Mouse (Mus musculus): ENCODE measurements around the gene Nat8. TPM values are rescaled to one million over a fixed set of nuclear protein-coding genes. Genes with fewer than 3 reads are reported as not detected.
"Not testable (repeated sequence)": the region's sequence is repeated elsewhere in the genome, so short reads cannot be mapped to it uniquely, and the experiment has no call there.

Nat8 gene
- polyA plus RNA-seq, 1 experiment from 2014 or later = not detected

- no peak for DNase-seq (ENCODE audit: extremely low spot score, low spot score)
- no peak overlapping the region for H3K27ac ChIP-seq
- H3K4me3 ChIP-seq = no peak overlapping the region
- 92% methylated on average over 7 of the region's 7 CpGs for WGBS
- peaks cover 27% of the 10 kb centered on the region for H3K4me1 ChIP-seq
- no peaks in the 10 kb centered on the region for H3K36me3 ChIP-seq (replicated peaks)
- no peaks in the 10 kb centered on the region for H3K9me3 ChIP-seq
- no peaks in the 10 kb centered on the region for H3K27me3 ChIP-seq (ENCODE audit: poor library complexity, severe bottlenecking)
Measured at GRCm38 (mm10) chr6:85851062-85851773, 19.3 kb upstream of the Nat8 start.

- no peak overlapping the region for H3K4me3 ChIP-seq
- WGBS = 31% methylated on average over 2 of the region's 2 CpGs
- no peaks in the 10 kb centered on the region for H3K36me3 ChIP-seq (replicated peaks)
- no peaks in the 10 kb centered on the region for H3K9me3 ChIP-seq
- H3K27me3 ChIP-seq (ENCODE audit: poor library complexity, severe bottlenecking) = no peaks in the 10 kb centered on the region
- H3K4me1 ChIP-seq = peaks cover 24% of the 10 kb centered on the region
- H3K27ac ChIP-seq = peak overlapping the region; percentile 12; the same call in 1 of the 2 replicates
- no peak for DNase-seq (ENCODE audit: extremely low spot score, low spot score)
Measured at GRCm38 (mm10) chr6:85849240-85849639, 17.4 kb upstream of the Nat8 start.

- no peaks in the 10 kb centered on the region for H3K27me3 ChIP-seq (ENCODE audit: poor library complexity, severe bottlenecking)
- 0 out of 2 replicates have a peak overlapping the region, but pooled peaks have one; percentile 3 for H3K27ac ChIP-seq
- H3K36me3 ChIP-seq (replicated peaks) = no peaks in the 10 kb centered on the region
- WGBS = 91% methylated on average over 4 of the region's 4 CpGs
- H3K4me1 ChIP-seq = peaks cover 24% of the 10 kb centered on the region
- no peak overlapping the region for H3K4me3 ChIP-seq
- DNase-seq (ENCODE audit: extremely low spot score, low spot score) = no peak
- H3K9me3 ChIP-seq = no peaks in the 10 kb centered on the region
Measured at GRCm38 (mm10) chr6:85848140-85848539, 16.3 kb upstream of the Nat8 start.

DNA sequence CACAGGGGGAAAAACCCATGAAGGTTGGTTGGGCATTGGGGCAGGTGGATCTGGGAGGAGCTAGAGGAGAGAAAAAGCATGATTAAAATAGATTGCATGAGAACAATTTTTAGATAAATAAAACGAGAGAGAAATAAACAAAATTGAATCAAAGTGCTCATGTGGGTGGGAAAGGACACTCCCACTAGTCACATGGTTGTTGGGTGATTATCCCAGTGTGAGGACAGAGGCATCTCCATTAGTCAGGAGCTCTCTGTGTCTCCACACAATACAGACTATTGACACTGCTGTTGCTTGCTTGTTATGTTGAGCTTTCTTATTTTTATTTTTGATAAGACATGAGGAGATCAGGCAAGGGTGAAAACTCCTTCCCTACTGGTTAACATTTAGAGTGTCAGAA, 15.0 kb upstream of the Nat8 start:
- Histone ChIP-seq H3K36me3 (replicated peaks) (no peaks in the 10 kb centered on the region), H3K27ac (no peak overlapping the region), H3K27me3 (ENCODE audit: poor library complexity, severe bottlenecking) (no peaks in the 10 kb centered on the region), H3K9me3 (no peaks in the 10 kb centered on the region), H3K4me1 (peaks cover 24% of the 10 kb centered on the region), H3K4me3 (no peak overlapping the region)
- WGBS = 61% methylated on average over 1 of the region's 1 CpGs
- DNase-seq (ENCODE audit: extremely low spot score, low spot score) = no peak

GRCm38 (mm10) chr6:85843677-85844458, 12.0 kb upstream of the Nat8 start:
- H3K27ac ChIP-seq; H3K36me3 ChIP-seq (replicated peaks): not testable (repeated sequence)
- 77% methylated on average over 25 of the region's 25 CpGs for WGBS

GRCm38 (mm10) chr6:85839982-85840381, 8.1 kb upstream of the Nat8 start:
- Histone ChIP-seq H3K9me3 (no peaks in the 10 kb centered on the region), H3K4me1 (peaks cover 24% of the 10 kb centered on the region), H3K27ac (no peak overlapping the region), H3K4me3 (no peak overlapping the region), H3K36me3 (replicated peaks) (no peaks in the 10 kb centered on the region), H3K27me3 (ENCODE audit: poor library complexity, severe bottlenecking) (no peaks in the 10 kb centered on the region)
- no peak for DNase-seq (ENCODE audit: extremely low spot score, low spot score)
- 43% methylated on average over 4 of the region's 4 CpGs for WGBS

More at GRCm38 (mm10) chr6:85843677-85844458, 12.0 kb upstream of the Nat8 start:
- DNase-seq (ENCODE audit: extremely low spot score, low spot score); H3K4me3 ChIP-seq; H3K27me3 ChIP-seq (ENCODE audit: poor library complexity, severe bottlenecking); H3K9me3 ChIP-seq: not testable (repeated sequence)
- peaks cover 18% of the 10 kb centered on the region for H3K4me1 ChIP-seq

DNA sequence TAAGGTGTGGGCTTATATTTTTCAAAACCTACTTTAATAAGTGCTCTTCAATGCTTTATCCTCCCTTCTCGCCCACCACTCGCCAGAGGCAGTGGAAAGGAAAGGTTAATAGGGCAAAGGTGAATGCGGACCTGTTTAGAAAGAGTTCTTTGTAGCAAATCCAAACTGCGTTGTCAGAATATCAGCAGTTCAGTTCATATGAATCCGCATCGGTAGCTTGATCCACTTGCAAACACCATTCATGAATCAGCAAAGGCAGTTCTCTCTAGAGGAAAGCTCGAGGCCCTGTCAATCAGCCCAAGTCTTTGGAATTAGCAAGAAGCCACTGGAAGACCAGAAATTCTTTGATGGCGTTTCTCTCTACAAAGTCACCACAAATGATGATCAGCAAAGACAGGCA, 6.8 kb upstream of the Nat8 start:
- H3K9me3 ChIP-seq = no peaks in the 10 kb centered on the region
- no peak for DNase-seq (ENCODE audit: extremely low spot score, low spot score)
- no peaks in the 10 kb centered on the region for H3K36me3 ChIP-seq (replicated peaks)
- H3K4me3 ChIP-seq = no peak overlapping the region
- H3K27ac ChIP-seq = no peak overlapping the region
- H3K4me1 ChIP-seq = peaks cover 24% of the 10 kb centered on the region
- H3K27me3 ChIP-seq (ENCODE audit: poor library complexity, severe bottlenecking) = no peaks in the 10 kb centered on the region
- 28% methylated on average over 8 of the region's 8 CpGs for WGBS

- H3K36me3 ChIP-seq (replicated peaks); H3K4me3 ChIP-seq; H3K9me3 ChIP-seq; H3K27me3 ChIP-seq (ENCODE audit: poor library complexity, severe bottlenecking); H3K27ac ChIP-seq: not testable (repeated sequence)
- DNase-seq (ENCODE audit: extremely low spot score, low spot score) = peak; percentile 58
- H3K4me1 ChIP-seq = peaks cover 24% of the 10 kb centered on the region
- WGBS = 19% methylated on average over 12 of the region's 12 CpGs
Measured at GRCm38 (mm10) chr6:85837307-85837706, 5.4 kb upstream of the Nat8 start.

DNA sequence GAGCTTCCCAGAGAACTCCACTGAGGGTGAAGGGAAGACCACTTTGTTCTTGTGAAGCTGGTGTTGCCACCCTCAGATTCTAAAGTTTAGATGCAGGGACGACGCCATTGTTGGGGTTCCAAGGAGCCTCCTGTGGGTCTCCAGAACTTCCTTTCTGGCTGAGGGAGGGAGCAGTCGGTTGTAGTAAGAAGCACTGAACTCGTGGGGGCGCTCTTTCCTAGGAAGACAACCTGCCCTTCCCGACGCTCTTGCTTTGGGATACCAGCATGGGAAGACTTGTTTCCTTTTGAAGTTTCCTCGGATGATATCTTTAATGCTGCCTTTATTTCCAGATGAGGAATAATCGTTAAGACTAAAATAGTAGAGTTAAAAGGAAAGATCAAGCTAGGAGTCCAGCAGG, 4.9 kb upstream of the Nat8 start:
- not testable (repeated sequence) for H3K27ac ChIP-seq; H3K27me3 ChIP-seq (ENCODE audit: poor library complexity, severe bottlenecking); H3K4me3 ChIP-seq; H3K9me3 ChIP-seq; H3K36me3 ChIP-seq (replicated peaks); DNase-seq (ENCODE audit: extremely low spot score, low spot score)
- WGBS = 19% methylated on average over 9 of the region's 9 CpGs
- peaks cover 24% of the 10 kb centered on the region for H3K4me1 ChIP-seq

- H3K27me3 ChIP-seq (ENCODE audit: poor library complexity, severe bottlenecking); DNase-seq (ENCODE audit: extremely low spot score, low spot score): not testable (repeated sequence)
- WGBS = 85% methylated on average over 5 of the region's 5 CpGs
Measured at GRCm38 (mm10) chr6:85836098-85836497, 4.2 kb upstream of the Nat8 start.

DNA sequence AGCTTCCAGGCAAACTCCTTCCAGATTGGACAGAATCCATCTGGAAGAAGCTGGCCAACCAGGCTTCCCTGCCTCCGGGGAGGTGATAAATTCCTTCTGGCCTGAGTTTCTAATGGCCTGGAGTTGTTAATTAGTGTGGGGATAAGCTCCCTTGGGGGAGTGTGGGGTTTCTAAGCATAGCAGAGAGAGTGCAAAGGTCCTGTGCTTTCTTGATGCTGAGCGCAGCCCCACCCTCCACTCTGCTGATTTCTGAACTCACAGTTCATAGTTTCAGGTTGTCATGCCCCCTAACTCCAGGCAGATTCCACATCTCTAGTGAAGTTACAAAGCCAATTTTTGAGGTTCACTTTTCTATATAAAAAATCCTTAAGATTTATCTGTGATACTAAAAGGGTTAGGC, 3.2 kb upstream of the Nat8 start:
- H3K27me3 ChIP-seq (ENCODE audit: poor library complexity, severe bottlenecking); DNase-seq (ENCODE audit: extremely low spot score, low spot score); H3K36me3 ChIP-seq (replicated peaks); H3K9me3 ChIP-seq; H3K4me3 ChIP-seq; H3K27ac ChIP-seq: not testable (repeated sequence)
- peaks cover 24% of the 10 kb centered on the region for H3K4me1 ChIP-seq
- WGBS = 75% methylated on average over 1 of the region's 2 CpGs

More at GRCm38 (mm10) chr6:85836098-85836497, 4.2 kb upstream of the Nat8 start:
- H3K4me1 ChIP-seq = peaks cover 24% of the 10 kb centered on the region
- H3K9me3 ChIP-seq; H3K4me3 ChIP-seq; H3K27ac ChIP-seq; H3K36me3 ChIP-seq (replicated peaks): not testable (repeated sequence)

GRCm38 (mm10) chr6:85834504-85835100, 2.7 kb upstream of the Nat8 start:
- DNase-seq (ENCODE audit: extremely low spot score, low spot score); H3K4me3 ChIP-seq; H3K27me3 ChIP-seq (ENCODE audit: poor library complexity, severe bottlenecking); H3K27ac ChIP-seq; H3K9me3 ChIP-seq; H3K36me3 ChIP-seq (replicated peaks): not testable (repeated sequence)
- H3K4me1 ChIP-seq = peaks cover 21% of the 10 kb centered on the region

DNA sequence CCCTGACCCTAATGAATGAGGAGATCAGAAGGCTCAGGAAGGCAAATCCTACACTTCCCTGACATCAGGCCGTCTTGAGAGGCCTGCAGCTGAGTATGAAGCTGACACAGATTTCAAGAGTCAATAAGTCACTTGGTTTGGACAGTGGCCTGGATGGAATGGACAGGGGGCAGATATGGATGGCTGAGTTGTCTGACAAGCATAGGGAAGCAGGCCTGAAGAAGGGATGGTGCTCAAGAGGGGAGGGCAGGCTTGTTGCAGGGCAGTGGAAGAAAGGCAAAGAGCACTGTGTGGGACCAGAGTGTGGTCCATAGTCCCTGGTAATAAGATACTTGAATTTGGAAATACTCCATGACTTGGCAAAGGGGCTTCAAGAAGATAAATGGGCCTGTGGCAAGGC, 2.4 kb downstream of the Nat8 start:
- Histone ChIP-seq H3K27ac (no peak overlapping the region), H3K27me3 (ENCODE audit: poor library complexity, severe bottlenecking) (no peaks in the 10 kb centered on the region), H3K4me1 (no peaks in the 10 kb centered on the region), H3K9me3 (no peaks in the 10 kb centered on the region), H3K36me3 (replicated peaks) (no peaks in the 10 kb centered on the region), H3K4me3 (no peak overlapping the region)
- WGBS = 86% methylated on average over 1 of the region's 1 CpGs
- no peak for DNase-seq (ENCODE audit: extremely low spot score, low spot score)

All from forebrain, embryonic 10.5 days (tissue).